Mouse (Mus musculus) olfactory bulb, adult 2 months (tissue): ENCODE data around the gene Gast.

Source experiments
- CTCF ChIP-seq: fragments of 200-500 bp; IDR thresholded peaks from 2 replicates; pipeline ENCODE4 v1.5.1; 2012; ENCODE audit warnings: low read depth, mild to moderate bottlenecking, low read length, moderate library complexity; ENCODE audit not compliant: insufficient read depth
- POLR2A ChIP-seq: fragments of 200-500 bp; IDR thresholded peaks from 2 replicates; pipeline ENCODE4 v1.6.1; 2012; ENCODE audit warnings: mild to moderate bottlenecking, low read depth, low read length, moderate library complexity; ENCODE audit not compliant: insufficient read depth

- TF ChIP-seq CTCF (no peak), POLR2A (no peak)
Measured at GRCm38 (mm10) chr11:100317826-100318380, 16.3 kb upstream of the Gast start.
